Mouse (Mus musculus) E14TG2a.4 (cell line): Measurements from ENCODE around the gene Gm12248.

Experiments
- CTCF ChIP-seq: conservative IDR thresholded peaks from 2 replicates; pipeline ENCODE4 v1.5.1; 2014; ENCODE audit warnings: low read length
- NANOG ChIP-seq: IDR thresholded peaks from 2 replicates; pipeline ENCODE4 v1.6.1; 2014; ENCODE audit warnings: borderline replicate concordance, low read length, mixed read lengths
- POU5F1 ChIP-seq: IDR thresholded peaks from 2 replicates; pipeline ENCODE4 v1.6.1; 2014; ENCODE audit warnings: low read length, borderline replicate concordance

- TF ChIP-seq CTCF (no peak), NANOG (no peak), POU5F1 (no peak)
Measured at GRCm38 (mm10) chr11:58121351-58121750, 28.4 kb upstream of the Gm12248 start.
